Mouse (Mus musculus) forelimb bud, embryonic 11.5 days (tissue): ENCODE results near the gene Trmt13.

ENCODE experiments used
- DNase-seq: peaks from one replicate; pipeline ENCODE4 v3.0.0-alpha.2; 2012; ENCODE audit warnings: low read depth, low spot score

The Trmt13 gene

DNA sequence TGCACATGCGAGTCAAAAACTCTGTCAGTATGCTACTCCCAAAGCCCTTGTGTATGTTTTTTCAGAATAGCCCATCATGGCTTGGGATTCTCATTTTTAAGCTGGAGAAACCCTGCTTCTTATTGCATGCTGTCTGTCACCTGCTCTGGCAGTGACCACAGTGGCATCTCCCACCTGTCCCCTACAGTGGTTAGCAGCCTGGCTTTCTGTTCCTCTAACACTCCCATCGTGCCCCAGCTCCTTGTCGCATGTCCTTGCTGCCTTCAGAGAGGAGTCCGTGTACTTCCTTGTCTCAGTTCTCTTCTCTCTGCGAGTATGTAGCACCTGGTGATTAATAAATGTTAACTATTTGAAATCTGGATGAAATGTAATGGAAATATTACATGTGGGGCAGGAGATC lies 67.0 kb downstream of the Trmt13 start:
- no peak for DNase-seq

DNA sequence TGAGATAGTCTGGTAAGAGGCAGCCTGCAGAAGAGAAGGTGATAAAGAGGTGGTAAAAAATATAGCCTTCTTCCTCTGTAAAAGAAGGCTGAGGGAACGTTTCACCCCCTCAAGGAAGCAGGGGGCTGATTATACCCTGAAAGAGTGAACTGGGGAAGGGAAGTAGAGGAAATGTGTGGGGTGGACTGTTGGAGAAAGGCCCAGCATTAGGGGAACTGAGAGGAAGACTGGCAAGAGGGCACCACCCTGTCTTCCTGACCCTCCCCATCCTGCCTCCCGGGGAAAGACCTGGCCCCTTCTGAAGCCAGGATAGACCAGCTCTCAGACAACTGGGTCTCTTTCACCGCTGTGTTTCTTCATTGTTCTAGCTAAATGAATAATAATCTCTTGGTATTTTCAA lies 71.9 kb downstream of the Trmt13 start:
- no peak for DNase-seq

DNA sequence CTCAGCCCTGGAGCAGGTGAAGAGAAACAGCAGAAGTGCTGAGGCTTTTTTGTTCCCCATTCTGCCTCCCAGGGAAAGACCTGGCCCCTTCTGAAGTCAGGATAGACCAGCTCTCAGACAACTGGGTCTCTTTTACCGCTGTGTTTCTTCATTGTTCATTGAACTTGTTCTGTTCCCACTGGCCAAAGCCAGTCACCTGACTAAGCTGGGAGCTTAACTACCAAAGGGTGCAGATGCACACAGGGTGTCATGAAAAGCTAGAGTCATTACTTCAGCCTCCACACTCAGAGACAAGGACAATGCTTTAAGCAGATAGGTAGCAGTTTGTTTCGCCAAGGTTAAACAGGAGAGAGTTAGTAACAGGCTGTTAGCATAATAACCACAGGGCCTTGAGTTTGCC lies 72.3 kb downstream of the Trmt13 start:
- no peak for DNase-seq

DNA sequence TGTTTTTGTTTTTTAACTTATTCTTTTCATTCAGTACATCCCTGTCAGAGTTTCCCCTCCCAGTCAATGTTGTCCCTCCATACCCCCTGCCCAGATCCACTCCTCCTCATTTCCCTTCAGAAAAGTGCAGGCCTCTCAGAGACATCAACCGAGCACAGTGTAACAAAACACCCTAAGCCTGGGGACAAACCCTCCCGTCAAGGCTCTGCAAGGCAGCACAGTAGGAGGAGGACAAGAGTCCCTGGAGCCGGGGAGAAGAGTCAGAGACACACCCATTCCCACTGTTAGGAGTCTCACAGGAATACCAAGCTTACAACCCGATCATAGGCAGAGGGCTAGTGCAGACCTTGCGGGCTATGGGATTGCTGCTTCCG lies 77.2 kb downstream of the Trmt13 start:
- no peak for DNase-seq

DNA sequence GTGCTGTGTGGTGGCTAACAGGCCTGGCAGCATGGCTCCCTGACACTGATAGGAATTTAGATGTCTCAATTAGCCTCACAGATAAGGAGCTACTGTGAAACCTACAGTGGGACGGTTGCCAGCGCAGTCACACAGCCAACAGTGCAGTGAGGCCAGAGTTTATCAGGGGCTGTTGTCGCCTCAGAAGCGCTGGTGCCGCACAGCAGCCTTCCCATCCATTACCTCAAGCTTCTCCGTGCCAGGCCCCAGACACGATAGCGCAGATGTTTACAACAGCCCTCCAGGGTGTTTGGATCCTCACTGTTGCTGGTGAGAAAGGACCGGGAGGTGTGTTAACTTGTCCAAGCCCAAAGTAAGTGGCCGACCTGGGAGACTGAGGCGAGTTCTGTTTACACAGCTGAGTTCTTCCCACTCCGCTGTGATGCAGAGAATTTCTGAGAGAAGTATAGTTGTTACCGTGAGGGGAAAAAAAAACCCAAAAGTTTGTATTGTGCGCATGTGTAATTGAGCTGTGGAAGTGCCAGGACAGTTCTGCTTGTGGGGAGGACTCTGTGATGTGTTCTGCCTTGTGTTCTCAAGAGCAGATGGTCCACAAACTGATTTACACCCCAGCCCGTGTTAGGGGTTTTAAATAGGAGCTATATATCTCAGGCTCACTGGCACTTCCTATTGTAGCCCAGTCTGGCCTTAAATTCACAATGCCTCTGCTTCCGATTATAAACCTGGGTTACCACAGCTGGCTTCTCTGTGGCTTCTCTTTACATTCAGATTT lies 77.8 kb downstream of the Trmt13 start:
- DNase-seq, result no peak
